Mouse (Mus musculus): ENCODE measurements at regions not wholly inside any gene's neighbourhood (a gene's known extent, or its start where the extent isn't known, plus 50 kb on each side); places are given as distances from the start of the nearest gene placed in this dataset.
A peak's percentile ranks its signal among the peaks of the same experiment; 100 is the strongest.

GRCm38 (mm10) chr13:42561446-42561845 is 119.0 kb upstream of the Phactr1 start:
- no peak for TF ChIP-seq SRF (IDR thresholded peaks at IDR 0.05; ENCODE audit: control insufficient read depth, insufficient read length, low read depth)
- no peak for TF ChIP-seq E2F4 (IDR thresholded peaks at IDR 0.05; ENCODE audit: insufficient read depth)
- TF ChIP-seq POLR2A (IDR thresholded peaks at IDR 0.05; ENCODE audit: insufficient read length, low read depth) = no peak
- no peak for TF ChIP-seq MAX (IDR thresholded peaks at IDR 0.05; ENCODE audit: low read depth)
- TF ChIP-seq TCF12 (IDR thresholded peaks at IDR 0.05; ENCODE audit: insufficient read depth, poor library complexity, severe bottlenecking) = no peak
- no peak for TF ChIP-seq POLR2AphosphoS2 (IDR thresholded peaks at IDR 0.05; ENCODE audit: insufficient read length, low read depth)
- no peak for TF ChIP-seq TCF3 (IDR thresholded peaks at IDR 0.05; ENCODE audit: insufficient read length, low read depth)
- peak; percentile 15 for TF ChIP-seq USF1 (IDR thresholded peaks at IDR 0.05; ENCODE audit: low read depth)
